Mouse (Mus musculus) fibroblast of lung, adult 2 months (primary cell): Measurements from ENCODE around the gene Chn1.
"Not testable (repeated sequence)": the region's sequence is repeated elsewhere in the genome, so short reads cannot be mapped to it uniquely, and the experiment has no call there.

Experiments used
- DNase-seq: peaks from one replicate; pipeline ENCODE4 v3.0.0-alpha.2; 2011; ENCODE audit warnings: low read depth

Gene Chn1

DNA sequence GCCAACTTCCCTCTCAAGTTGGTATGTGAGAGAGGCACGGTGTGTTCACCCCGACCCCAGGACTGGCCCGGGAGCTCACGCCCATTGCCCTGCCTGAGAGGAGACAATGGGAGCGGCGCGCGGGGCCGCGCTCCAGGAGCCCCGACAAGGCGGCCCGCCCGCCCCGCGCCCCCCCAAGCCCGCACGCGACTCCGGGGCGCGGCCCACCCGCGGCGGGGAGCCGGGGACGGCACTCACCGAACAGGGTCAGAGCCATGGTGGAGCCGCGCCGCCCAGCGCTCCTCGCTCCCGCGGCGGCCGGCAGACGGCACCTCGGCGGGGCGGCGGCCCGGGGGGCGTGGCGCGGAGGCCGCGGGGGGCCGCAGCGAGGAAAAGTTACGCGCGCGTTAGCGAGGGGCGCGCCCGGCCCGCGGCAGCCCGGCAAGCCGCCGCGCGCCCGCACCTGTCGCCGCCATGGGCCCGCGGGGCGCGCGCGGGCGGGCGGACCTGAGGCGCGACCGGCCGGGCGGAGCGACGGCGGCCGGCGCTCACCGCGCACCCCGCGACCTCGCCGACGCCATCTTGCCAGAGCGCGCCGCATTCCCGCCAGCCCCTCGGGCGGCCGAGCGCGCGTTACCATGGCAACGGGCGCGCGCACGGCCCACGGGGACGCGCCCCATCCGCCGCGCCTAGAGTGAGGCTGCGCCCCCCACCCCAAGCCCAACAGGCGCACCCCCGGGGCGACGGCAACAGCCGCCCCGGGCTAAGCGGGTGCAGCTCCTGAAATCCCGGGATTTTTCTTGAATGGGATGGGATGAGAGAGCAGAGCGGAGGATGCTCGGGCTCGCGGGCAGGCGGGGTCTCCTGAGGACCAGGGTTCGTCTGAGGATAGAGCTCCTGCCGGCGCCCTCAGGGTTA, at the start of gene Chn1:
Chn1 (minus strand) TSS at position 561 of the 897 bp plus-strand sequence.
- DNase-seq = no peak

DNA sequence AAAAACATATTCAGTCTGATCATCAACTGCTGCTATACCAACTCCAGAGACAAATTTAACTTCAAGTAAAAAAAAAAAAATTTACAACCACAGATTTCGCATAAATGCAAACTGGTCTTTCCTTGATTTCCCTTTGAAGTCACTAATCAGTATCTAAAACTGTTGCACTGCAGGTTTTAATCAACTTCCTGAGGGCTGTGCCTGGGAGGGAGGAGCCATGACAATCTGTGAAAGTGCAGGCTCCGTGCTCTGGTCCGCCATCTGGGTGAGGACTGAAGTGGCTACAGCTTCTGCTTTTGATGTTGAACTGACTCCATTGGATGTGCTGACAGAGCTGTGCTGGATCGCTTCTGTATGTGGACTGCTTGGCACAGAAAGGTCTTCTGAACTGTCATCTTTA, 43.6 kb upstream of the Chn1 start:
- no peak for DNase-seq

DNA sequence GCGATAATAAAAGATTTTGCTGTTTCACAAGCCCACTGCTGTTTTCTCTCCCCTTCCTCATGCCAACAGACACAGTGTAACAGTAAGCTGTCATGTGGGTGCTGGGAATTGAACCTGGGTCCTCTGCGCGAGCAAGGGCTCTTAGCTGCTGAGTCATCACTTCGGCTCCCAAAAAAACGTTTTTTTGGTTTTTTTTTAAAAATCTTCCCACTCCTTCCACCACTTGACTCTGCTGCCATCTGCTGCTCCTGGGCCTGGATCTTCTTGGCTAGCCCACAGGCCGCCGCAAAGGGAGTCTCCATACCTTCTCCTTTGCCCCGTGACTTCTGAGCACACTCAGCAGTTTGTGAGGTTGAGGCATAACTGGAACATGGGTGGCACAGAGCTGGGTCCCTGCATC, 32.5 kb upstream of the Chn1 start:
- DNase-seq = no peak

DNA sequence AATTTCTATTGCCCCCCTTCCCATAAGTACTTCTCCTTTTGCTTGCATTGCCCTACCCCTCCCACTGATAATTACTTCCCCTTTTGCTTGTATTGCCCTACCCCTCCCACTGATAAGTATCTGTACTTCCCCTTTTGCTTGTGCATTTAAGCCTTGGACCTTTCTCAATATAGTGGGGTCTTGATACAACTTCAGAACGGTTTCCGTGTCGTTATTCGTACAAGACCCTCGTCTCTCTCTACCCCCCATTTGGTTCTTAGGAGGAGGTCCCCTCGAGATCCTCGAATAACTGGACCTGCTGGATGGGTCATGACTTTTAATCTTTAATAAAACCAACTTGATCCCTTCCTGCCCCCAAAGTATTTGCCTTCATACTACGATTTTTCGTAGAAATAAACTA, 25.0 kb upstream of the Chn1 start:
- not testable (repeated sequence) for DNase-seq

DNA sequence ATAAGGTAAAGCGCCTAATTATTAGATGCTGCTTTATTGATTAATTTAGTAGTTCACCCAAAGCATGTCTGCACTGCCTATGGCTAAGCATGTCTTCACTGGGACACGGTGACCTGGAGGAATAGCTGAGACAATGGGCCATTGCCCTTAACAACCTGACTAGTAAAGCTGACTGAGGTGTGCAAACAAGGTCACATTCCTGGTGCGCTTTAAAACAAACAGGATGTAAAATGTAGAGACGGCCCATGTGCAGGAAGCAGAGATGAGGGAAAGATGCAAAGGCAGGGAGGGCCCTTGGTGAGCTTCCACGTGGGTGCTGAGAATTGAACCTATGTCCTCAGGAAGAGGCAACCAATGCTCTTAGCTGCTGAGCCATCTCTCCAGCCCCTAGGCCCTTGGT, 23.6 kb upstream of the Chn1 start:
- no peak for DNase-seq

DNA sequence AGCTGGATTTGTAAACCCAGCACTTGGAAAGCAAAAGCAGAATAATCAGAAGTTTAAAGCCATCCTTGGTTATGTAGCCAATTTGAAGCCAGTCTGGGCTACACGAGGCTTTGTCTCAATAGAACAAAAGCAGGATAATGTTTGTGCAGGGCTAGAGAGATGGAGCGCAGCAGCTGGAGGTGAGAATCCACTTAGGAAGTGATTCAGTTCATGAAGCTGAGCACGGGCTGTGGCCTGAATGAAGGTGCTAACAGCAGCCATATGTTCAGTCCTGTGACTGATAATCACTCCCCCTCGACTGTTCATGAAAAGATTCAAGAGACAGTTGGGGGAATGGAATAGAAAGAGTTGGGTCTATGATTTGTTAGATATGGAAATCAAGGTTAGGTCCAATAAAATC, 23.0 kb upstream of the Chn1 start:
- no peak for DNase-seq

DNA sequence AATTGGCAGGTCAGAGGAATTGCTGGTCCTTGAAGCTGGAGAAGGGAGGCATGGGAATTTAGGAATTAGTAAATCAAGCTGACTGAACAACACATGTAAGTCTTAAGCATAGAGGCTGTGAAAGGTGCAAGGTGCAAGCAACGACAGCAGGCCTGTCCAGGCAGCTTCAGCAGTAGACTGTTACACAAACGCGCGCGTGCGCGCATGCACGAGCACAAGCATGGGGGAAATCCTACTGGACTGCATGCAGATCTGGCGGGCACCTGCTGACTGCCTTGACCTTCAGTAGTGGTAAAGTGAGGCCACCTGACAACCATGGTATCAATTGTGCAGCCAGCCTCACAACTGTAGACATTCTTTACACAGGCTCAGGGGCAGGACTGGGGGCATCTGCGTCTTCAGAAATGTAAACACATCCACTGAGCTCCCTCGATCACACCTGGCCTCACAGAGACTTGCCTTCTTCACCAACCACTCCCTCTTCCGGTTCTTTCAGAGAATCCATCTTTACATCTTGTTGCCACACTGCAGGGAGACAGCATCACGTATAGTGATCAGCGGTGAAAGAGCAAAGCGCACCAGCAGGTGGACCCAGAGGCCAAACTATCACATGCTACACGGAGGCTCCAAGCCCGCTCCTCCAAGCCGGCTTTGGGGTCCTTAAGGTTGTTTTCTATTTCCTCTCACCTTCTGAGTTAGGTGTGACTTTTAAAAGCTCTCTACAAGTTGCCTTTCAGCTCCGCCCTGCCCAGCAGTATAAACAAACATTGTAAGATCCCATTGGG, 16.9 kb upstream of the Chn1 start:
- no peak for DNase-seq

DNA sequence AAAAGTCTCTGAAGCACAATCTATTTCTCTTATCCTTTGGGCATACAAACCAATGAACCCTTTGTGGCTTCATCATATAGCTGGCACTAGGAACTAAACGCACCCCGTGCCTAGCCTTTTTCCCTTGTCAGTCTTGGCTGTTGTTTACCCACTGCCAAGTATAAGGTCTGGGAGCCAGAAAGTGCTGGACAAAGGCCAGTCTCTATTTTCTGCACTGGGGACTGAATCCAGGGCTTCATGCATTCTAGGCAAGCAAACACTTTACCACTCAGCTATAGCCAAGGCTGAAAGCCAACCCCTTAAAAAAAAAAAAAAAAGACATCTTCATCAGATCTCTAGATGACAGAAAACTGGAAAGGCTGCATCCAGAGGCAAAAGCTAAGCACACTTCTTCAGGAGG, 15.2 kb upstream of the Chn1 start:
- no peak for DNase-seq

DNA sequence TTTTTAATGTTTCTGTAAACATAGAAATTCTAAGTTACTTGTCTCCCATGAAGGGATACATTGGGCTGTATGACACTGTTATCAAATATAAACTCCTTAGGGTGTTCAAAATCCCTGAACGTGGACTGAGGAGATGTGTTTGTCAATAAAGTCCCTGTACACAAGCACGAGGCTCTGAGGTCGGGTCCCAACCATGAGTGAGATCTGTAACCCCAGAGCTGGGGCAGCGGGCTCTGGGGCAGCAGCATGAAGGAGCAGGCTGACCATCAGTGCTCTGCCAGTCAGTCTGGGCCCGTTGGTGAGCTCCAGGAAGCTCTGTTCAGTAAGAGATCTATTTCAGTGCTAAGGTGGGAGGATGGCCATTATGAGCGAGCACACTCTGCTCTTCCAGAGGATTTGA, 13.2 kb upstream of the Chn1 start:
- no peak for DNase-seq

DNA sequence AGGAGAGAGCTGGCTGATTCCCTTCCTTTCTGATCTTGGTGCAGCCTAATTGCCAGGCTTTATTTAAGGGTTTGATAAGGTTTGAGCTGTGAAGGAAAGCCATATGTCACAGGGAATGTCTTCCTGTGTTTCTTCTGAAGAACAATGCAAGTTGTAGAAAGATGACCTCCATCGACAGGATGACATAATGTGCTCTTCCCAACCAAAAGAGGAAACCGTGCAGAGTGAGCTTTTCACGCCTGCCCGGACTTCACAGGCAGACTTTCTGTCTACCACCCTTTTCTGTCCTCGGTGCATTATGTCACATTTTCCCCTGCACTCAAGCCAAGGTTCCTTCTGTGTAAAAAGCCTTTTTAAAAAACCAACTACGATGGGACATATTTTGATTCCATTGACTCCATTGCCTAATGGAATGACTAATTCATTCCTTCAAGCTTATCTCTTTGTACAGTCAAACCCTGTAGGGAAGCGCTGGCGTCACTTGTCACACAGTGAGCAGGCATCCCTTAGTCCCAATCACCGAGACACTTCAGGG, 7.3 kb upstream of the Chn1 start:
- DNase-seq = no peak

DNA sequence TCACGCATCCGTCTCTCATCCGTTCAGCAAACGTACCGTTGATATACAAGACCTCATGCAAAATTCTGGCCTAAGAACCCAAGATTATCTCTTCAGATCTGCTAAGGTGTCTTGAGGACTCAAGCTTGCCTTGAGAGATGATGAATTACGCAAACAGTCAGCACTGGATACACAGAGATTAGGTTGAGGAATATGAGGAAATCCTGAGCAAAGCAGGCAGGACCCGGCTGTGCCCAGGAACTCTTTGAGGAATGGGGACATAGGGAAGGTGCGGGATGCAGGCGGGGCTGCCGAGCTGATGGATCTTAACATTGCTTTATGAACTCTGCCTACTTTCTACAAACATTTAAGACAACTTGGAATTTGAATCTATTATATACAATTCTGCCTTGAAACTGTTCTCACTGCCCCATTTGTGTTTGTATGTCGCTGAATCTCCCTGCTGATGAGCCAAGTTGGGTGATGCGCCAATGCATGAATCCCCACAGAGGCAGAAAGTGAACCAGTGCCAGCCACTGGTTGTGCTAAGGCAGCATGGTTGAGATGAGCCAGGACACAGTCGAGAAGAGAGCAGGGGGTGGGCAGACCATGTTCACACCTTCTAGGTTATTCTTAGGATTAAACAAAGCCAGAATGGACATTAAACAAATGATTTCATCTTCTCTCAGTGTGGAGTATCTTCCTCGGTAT, 5.3 kb upstream of the Chn1 start:
- no peak for DNase-seq

DNA sequence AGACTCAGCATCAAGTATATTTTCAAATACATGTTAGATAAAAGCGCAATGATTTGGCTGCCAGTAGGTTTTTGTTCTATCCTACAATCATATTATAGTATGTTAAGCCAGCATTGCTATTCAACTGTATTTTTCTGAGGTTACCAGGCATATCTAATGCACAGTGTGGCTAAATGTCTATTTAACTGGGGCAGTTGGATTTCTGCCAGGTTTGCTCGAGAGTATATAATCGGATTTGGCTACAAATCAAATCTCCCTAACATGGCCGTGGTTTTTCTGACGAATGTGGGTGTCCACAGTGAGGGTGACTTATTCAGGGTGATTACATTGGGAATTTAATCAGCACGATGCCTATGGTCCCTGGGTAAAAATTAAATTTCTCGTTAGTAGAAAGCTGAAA, 4.7 kb upstream of the Chn1 start:
- DNase-seq = no peak

DNA sequence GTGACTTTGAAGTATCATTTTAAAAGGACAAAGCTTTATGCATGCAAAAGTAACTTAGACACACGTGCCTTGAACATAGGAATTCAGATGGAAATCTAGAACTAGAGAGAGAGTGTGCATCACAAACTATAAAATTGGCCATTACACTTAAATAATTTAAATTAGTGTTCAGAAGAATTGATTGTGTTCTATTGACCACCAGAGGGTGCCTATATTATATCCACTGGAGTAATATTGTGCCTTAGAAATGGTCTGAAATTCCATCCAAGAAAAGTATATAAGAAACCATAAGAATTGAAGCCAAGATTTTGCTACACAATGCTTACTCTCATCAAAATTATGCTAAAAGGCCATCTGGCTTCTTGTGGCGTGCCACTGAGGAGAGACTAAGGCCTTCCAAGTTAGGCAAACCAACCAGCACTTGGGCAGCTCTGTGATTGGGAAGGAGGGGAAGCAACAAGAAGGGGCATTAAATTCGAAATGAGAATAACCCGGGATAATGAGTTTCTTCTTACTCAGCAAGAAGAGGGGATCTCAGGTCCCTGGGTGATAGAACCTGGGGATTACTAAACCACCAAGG, 4.0 kb upstream of the Chn1 start:
- DNase-seq = no peak

DNA sequence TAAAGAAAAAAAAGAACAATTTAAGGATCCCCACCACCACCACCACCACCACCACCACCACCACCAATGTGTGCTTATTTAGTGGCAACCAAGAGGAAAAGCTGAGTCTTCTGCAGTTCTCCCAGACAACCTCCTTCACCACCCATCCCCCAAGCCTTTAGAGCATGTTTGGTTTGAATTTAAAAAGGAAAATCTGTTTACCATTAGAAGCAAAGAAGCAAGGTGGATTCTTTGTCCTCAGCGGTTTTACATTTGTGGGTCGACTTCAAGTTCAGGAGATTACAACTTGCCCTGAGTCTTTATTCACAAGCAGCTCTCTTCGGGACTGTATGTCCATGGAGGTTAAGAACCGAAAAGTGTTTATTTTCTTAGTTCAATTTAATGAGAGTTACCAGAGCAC, 1.8 kb upstream of the Chn1 start:
- no peak for DNase-seq

DNA sequence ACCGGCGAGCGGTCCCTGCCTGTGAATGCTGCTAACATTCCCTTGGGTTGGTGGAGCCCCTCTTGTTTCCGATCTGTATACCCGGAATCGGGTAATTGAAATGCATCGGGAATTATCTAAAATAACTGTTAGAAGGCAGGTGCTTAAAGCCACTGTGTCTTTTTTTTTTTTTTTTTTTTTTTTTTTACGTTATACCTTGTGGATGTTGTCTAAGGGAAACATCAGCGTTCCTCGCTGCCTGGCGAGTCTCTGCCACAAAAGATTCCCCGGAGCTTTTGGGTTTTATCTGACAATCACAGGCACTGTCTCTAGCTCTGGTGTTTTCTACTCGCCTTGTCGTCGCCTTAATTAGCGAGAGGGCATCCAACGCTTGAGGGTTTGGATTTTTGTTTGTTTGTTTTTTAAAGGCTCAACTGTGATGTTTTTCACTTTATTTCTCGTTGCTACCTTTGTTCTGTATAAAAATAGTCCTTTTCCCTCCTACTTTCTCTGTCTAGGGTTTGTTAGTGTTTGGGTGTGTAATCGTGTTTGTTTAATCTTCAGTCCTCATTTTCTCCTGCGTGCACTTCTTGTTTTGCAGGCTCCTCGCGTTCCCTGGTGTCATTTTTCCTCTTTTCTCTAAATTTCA, 651 bp upstream of the Chn1 start:
- no peak for DNase-seq

DNA sequence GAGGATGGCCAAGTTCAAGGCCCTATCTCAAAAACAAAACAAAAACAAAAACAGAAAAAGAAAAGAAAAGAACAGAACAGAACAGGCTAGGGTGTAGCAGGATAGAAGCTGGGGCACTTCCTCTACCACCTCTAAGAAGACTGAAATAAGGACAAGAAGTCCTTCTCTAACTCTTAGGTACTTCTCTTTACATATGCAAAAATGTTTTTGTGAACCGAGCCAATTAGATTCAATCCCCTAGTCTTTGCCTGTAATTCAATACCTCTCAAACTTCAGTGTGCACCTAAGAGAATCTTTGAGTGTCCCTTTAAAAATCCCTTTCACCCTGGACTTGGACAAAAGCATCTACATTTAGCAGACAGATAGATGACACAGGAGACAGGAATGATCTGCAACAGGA, 2.2 kb downstream of the Chn1 start:
- no peak for DNase-seq

DNA sequence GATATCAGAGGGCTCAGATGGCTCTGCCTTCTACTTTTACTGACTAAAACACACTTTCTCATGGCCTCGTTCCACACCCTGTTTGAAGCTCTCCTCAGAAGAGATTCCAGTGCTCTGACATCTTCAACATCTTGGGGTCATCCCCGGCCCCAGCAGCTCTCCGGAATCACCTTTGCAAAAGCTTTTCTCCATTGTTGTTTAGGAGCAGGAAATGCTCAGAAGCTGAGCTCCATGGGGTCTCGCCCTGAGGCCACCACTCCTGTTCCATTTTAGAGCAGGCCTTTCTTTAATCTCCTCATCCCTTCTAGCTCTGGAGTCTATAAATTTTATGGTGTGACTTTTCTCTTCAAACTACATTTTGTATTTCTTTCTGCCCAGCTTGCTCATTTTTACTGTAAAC, 6.5 kb downstream of the Chn1 start:
- no peak for DNase-seq

DNA sequence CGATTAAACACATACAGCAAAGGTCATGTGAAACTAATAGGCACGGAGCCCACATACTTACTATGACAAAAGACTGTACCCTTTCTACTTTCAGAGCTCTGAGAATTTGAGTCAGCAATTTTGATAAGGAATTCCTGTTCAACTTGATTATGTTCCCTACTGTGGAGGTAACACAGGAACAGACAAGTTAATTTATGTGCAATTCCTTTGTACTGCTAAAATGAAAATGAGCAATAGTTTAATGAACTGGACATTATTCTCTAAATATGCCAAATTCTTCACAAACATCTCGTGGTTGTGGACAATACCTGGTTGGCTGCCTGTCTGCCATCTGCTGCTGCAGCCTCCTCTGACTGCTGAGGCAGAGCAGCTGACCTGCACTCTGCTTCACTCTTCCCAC, 11.6 kb downstream of the Chn1 start:
- DNase-seq = no peak

DNA sequence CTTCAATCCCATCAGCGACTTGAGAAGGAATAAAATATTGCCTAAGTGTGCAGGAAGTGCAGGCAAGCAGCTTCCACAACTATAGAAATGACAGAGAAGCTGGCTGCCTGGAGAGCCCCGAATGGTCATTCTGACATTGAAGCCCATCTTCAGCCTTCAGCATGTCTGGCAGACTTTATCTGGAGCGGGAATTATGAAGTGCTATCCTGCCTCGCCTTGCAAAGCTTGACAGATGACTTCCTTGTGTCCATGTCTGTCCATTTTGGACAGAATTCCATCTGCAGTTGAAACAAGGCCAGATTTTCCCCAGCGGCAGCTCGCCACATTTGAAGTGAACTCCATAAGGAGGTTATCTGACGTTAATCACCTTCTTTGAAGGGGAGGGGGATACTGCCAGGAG, 15.2 kb downstream of the Chn1 start:
- no peak for DNase-seq

DNA sequence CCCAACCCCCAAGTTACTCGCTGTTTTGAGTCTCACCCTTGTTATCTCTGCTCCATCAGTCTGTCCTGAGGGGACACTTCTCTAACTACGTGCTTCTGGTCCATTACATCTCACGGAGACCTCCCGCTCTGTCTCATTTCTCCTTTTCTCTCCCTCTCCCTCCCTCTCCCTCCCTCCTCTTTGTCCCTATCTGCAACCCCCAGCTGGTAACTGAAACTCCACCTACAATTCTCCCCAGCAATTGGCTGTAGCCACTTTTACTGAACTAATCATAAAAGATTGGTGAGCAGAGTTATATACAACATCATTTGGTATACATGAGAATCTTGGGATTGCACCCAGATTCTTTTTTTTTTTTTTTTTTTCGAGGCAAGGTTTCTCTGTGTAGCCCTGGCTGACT, 16.1 kb downstream of the Chn1 start:
- no peak for DNase-seq

DNA sequence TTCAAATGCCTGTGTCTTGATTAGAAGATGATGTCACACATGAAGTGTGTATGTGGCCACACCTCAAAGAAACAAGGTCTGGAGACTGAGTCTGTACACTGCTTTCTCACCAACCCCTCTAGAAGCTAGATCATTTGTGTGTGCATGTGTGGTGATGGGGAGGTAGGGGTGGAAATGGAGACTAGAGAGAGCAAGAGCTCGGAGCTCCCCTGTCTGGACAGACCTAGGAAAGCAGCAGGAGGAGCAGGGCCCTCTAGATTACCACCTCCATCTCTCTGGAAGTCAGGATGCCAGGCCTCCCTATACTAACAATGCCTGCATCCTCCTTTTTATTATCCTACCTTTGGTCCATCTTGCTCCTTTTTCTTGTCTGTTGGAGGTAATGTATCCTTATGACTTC, 27.8 kb downstream of the Chn1 start:
- DNase-seq = no peak

DNA sequence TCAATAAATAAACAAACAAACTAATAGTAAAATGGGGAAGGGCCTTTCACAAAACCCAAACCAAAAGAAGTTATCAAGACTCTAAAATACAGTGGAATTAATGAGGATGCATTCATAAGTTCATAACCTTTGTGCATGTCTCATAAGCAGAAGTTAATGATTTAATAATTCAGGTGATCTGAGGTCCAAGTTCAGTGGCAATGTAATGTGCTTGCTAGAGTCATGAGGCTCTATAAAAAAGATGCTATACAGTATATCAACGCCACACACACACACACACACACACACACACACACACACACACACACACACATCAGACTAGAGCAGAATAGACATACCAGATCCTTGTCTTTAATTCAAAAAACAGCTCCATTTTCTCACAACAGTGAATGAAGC, 28.8 kb downstream of the Chn1 start:
- no peak for DNase-seq
